Mouse (Mus musculus): ENCODE results near the gene Olfr729. TPM values are rescaled to one million over a fixed set of nuclear protein-coding genes. Genes with fewer than 3 reads are reported as not detected.

Gene Olfr729
- polyA plus RNA-seq (2017; shearing (Covaris generic)): under 1 TPM; 0.08 to 0.43 TPM

DNA sequence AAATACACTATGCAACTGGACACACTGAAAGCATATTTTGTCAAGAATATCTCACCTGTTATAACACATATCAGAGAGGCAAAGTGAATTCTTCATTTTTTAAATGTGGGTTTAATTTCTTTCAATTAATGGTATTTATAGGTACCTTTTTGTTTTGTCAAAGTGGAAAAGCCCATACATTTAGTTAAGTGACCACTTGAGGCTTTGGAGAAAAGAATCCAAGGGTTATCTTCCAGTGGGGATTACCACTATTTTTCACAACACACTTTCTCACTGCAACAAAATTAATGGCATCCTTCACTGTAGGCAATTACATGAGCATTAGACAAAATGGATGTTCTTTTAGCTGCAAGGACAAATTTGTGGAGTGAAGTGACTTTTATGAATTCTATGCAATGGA lies at the start of gene Olfr729:
Gene Olfr729, minus strand, starts transcription at position 101 of the 400 bp plus-strand sequence.

DNA sequence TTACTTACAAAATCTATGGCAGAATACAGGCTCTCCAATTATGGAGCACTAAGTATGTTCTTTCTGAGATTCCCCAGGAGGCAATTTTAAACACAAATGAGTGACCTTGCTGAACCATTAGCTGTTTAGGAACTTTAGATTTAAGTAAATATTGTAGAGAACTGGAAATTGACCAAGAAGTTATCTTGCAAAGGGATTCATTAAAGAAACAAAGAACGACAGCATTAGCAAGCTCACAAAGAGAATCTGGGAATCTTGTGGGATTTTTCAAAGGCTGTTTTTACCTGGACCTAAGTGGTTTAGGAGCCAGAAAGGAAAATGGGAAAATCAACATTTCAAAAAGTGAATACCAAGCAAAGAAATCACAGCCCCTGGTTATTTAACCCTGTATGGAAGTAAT lies 35.4 kb upstream of the Olfr729 start, which contains the start of gene Olfr730:
Gene Olfr730, minus strand, starts transcription at position 101 of the 400 bp plus-strand sequence.

DNA sequence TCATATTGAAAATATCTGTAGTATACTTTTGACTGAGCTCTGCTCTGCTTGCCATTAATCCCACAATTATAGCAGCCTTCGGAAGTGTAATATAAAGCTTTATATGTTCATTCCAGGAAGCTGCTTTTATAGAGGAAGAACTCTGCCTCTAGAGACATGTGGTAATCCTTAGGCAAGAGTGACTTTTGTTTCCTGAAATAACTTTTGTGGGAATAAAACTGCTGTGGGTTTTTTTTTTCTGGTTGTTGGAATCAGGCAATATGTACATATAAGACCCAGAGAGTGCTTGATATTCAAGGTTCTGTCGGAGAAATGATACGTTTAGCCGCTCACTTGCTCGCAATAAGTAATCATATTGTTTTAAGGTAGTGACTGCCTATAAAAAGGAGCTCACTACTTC lies 10.1 kb downstream of the Olfr729 start, which contains the start of gene Olfr728:
Gene Olfr728, minus strand, starts transcription at position 101 of the 400 bp plus-strand sequence.

DNA sequence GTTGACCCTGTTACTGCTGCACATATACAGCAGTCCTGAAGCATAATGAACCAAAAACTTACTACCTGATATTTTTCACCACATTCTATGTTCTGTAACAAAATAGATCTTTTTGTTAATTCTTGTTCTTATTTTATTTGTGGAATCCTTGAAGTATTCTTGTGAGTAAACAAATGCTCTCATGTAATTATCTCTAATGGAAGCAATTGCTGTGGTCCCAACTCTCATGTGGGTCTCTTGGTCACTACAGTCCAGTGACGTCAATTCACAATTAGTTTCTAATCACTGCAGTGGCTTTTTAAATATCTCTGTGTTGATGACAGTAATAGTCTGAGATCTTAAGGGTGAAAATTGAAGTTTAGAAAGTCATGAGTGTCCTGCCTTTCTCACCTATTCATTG lies 29.8 kb downstream of the Olfr729 start, which contains the start of gene Olfr727:
Gene Olfr727, plus strand, starts transcription at position 301 of the 400 bp plus-strand sequence.

Other genes starting within 250 kb of the Olfr729 start
- gene Olfr723, start 221.1 kb downstream of the Olfr729 start, polyA plus RNA-seq (2017; shearing (Covaris generic)): not detected
- not detected for gene Olfr724, start 189.6 kb downstream of the Olfr729 start, polyA plus RNA-seq (2017; shearing (Covaris generic))
- not detected for gene Olfr725, start 112.5 kb downstream of the Olfr729 start, polyA plus RNA-seq (2017; shearing (Covaris generic))
- gene Olfr726, start 62.0 kb downstream of the Olfr729 start, polyA plus RNA-seq (2017; shearing (Covaris generic)): under 1 TPM; 0.22 to 0.37 TPM
- under 1 TPM in 1 of 2 experiments, not detected in 1; 0.89 TPM for gene Olfr727, start 29.7 kb downstream of the Olfr729 start, polyA plus RNA-seq (2017; shearing (Covaris generic))
- under 1 TPM in 1 of 2 experiments, not detected in 1; 0.42 TPM for gene Olfr728, start 10.2 kb downstream of the Olfr729 start, polyA plus RNA-seq (2017; shearing (Covaris generic))
- not detected for gene Olfr730, start 35.3 kb upstream of the Olfr729 start, polyA plus RNA-seq (2017; shearing (Covaris generic))
- under 1 TPM; 0.10 to 0.11 TPM for gene Olfr731, start 89.0 kb upstream of the Olfr729 start, polyA plus RNA-seq (2017; shearing (Covaris generic))
- under 1 TPM; 0.17 to 0.23 TPM for gene Olfr732, start 131.3 kb upstream of the Olfr729 start, polyA plus RNA-seq (2017; shearing (Covaris generic))
- gene Olfr733, start 148.6 kb upstream of the Olfr729 start, polyA plus RNA-seq (2017; shearing (Covaris generic)): under 1 TPM in 1 of 2 experiments, not detected in 1; 0.22 TPM
- under 1 TPM in 1 of 2 experiments, not detected in 1; 0.04 TPM for gene Olfr734, start 173.9 kb upstream of the Olfr729 start, polyA plus RNA-seq (2017; shearing (Covaris generic))
- gene Olfr735, start 196.0 kb upstream of the Olfr729 start, polyA plus RNA-seq (2017; shearing (Covaris generic)): not detected
- not detected for gene Tlr11, start 205.0 kb upstream of the Olfr729 start, polyA plus RNA-seq (2017; shearing (Covaris generic))
- gene Olfr736, start 228.3 kb upstream of the Olfr729 start, polyA plus RNA-seq (2017; shearing (Covaris generic)): under 1 TPM in 1 of 2 experiments, not detected in 1; 0.12 TPM